Mouse (Mus musculus) testis, adult 2 months (tissue): ENCODE results near the gene Dip2a. TPM values are rescaled to one million over a fixed set of nuclear protein-coding genes. Genes with fewer than 3 reads are reported as not detected.
A peak's percentile ranks its signal among the peaks of the same experiment; 100 is the strongest.

Experiments
- H3K27ac ChIP-seq: fragments of 200-500 bp; 2 replicates; pipeline ENCODE4 v1.5.1; 2012; ENCODE audit warnings: low read depth, low read length; ENCODE audit not compliant: control insufficient read depth, insufficient read depth
- H3K27me3 ChIP-seq: fragments of 200-500 bp; 2 replicates; pipeline ENCODE4 v1.6.1; 2012; ENCODE audit warnings: mild to moderate bottlenecking, low read length, moderate library complexity; ENCODE audit not compliant: control insufficient read depth, insufficient read depth
- H3K36me3 ChIP-seq: fragments of 200-500 bp; 2 replicates; pipeline ENCODE4 v1.6.1; 2012; ENCODE audit warnings: mild to moderate bottlenecking, low read length; ENCODE audit not compliant: control insufficient read depth, insufficient read depth
- H3K4me1 ChIP-seq: fragments of 200-500 bp; 2 replicates; pipeline ENCODE4 v1.6.1; 2012; ENCODE audit warnings: low read length; ENCODE audit not compliant: control insufficient read depth, insufficient read depth
- H3K4me3 ChIP-seq: fragments of 200-500 bp; 2 replicates; pipeline ENCODE4 v1.5.1; 2012; ENCODE audit warnings: low read depth, mild to moderate bottlenecking, low read length, moderate library complexity, mixed read lengths; ENCODE audit not compliant: control insufficient read depth
- CTCF ChIP-seq: fragments of 200-500 bp; IDR thresholded peaks from 2 replicates; pipeline ENCODE4 v1.5.1; 2012; ENCODE audit warnings: low read depth, mild to moderate bottlenecking, inconsistent platforms, low read length, moderate library complexity; ENCODE audit not compliant: control insufficient read depth, insufficient read depth, insufficient replicate concordance
- POLR2A ChIP-seq: fragments of 200-500 bp; IDR thresholded peaks from 2 replicates; pipeline ENCODE4 v1.6.1; 2012; ENCODE audit warnings: low read depth, mild to moderate bottlenecking, inconsistent platforms, low read length, moderate library complexity; ENCODE audit not compliant: control insufficient read depth
- polyA plus RNA-seq: library from polyadenylated mRNA; depleted of rRNA; stranded (reverse); fragments of >200 nt; gene quantifications from 2 replicates; pipeline ENCODE4 v1.2.3, GENCODE M21; 2012

Dip2a gene
- polyA plus RNA-seq, 1 experiment: 15.2 TPM

DNA sequence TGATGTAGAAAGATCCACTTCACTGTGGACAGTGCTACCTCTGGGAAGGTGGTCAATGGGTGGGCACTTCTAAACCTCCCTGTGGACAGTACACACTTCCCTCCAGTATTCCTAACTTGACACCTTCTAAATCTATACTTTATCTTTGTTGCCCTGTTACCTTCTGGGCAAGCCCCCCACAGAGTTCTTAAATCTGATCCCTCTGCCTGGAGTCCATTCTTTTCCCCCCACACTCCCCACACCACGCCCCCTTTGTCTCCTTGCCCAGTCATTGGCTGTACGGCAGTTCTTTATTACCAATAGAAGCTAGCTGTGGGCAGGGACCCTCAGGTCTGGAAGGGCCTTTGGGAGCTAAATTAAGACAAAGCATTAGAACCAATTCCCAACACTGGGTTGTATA is 100.0 kb downstream of the Dip2a start:
- H3K4me3 ChIP-seq: no peak overlapping the region
- H3K27ac ChIP-seq: no peak overlapping the region
- H3K4me1 ChIP-seq: no peaks in the 10 kb centered on the region
- H3K27me3 ChIP-seq: no peaks in the 10 kb centered on the region
- TF ChIP-seq CTCF (no peak), POLR2A (no peak)
- no peaks in the 10 kb centered on the region for H3K36me3 ChIP-seq

DNA sequence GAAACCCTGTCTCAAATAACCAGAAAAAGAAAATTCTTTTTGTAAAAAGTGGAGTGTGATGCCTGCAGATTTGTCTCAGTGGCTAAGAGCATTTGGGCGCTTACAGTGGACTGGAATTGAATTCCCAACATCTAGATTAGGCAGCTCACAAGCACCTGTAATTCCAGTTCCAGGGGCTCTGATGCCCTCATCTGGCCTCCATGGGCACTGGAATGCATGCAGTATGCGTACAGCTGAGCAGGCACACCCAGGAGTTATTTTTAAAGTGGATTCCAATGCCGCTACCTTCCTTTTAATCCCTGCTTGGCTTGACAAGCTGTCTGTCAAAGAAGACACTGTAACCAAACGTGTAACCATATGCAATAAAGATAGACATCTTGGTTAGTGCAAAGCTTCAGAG is 105.7 kb downstream of the Dip2a start:
- TF ChIP-seq POLR2A (no peak), CTCF (no peak)
- no peaks in the 10 kb centered on the region for H3K36me3 ChIP-seq
- peaks cover 3% of the 10 kb centered on the region; the same call in 1 of the 2 replicates for H3K4me1 ChIP-seq
- H3K4me3 ChIP-seq: no peak overlapping the region
- no peaks in the 10 kb centered on the region for H3K27me3 ChIP-seq
- H3K27ac ChIP-seq: no peak overlapping the region

DNA sequence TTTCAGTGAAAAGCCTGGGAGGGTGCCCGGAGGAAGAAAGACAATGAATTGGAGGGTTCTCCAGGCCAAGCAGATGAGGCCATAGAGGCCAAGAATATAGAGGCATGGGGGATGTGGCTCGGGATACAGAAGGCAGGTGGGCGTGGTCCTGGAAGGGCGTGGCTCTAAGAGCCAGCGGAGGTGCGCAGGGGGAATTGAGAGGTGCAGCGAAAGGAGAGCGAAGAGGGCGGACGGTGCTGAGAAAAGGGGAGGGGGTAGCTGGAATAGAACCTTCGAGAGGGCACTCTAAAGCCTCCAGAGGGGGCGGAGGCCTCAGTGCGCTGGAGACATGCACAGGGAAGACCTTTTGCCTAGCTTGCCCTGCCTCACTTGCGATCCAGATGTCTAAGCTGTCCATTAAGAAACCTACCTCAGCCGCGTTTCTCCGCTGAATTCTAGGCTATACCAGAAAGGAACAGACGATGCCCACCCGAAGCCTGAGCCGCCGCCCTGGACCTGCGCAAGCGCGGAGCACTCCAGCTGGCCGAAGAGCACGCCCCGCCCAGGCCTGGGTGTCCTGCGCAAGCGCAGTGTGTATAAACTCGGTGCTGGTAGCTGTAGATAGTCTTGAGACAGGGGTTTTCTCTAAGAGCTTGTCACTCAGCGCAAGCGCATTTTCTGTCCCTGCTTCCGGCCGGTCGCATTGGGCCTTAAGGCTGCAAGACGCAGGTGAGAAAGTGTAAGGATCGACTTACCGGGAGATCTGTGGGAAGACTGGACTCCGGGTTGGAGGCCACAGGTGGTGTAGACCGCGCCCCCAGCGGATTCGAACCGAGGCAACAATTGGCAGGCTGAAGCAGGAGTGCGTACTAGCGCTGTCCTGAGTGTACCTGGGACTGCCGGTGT is 107.5 kb downstream of the Dip2a start, which contains the start of gene Prmt2:
Gene Prmt2 (minus strand): TSS at position 525 of the 885 bp plus-strand sequence.
- Histone ChIP-seq H3K4me1 (peaks cover 3% of the 10 kb centered on the region; the same call in 1 of the 2 replicates), H3K36me3 (no peaks in the 10 kb centered on the region), H3K27ac (peak within 1 kb of the TSS; percentile 62), H3K27me3 (no peaks in the 10 kb centered on the region), H3K4me3 (peak within 1 kb of the TSS; percentile 81)
- TF ChIP-seq CTCF (no peak), POLR2A (no peak; the same call in 1 of the 2 replicates)

DNA sequence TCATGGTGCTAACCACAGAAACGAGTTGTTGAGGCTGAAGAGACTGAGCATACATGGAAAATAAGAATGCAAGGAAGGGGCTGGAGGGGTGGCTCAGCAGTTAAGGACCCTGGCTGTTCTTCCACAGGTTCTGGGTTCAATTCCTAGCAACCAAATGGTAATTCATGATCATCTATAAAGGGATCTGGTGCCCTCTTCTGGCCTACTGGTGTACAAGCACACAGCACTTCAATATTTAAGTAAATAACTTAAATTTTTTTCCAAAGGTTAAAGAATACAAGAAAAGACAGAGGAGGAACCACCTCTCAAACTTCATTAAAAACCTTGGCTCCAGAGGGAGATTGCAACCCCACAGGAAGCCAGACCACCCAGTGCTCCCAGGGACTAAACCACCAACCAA is 115.5 kb downstream of the Dip2a start:
- no peak for TF ChIP-seq POLR2A
- TF ChIP-seq CTCF: no peak
- no peaks in the 10 kb centered on the region for H3K36me3 ChIP-seq
- no peaks in the 10 kb centered on the region for H3K27me3 ChIP-seq

DNA sequence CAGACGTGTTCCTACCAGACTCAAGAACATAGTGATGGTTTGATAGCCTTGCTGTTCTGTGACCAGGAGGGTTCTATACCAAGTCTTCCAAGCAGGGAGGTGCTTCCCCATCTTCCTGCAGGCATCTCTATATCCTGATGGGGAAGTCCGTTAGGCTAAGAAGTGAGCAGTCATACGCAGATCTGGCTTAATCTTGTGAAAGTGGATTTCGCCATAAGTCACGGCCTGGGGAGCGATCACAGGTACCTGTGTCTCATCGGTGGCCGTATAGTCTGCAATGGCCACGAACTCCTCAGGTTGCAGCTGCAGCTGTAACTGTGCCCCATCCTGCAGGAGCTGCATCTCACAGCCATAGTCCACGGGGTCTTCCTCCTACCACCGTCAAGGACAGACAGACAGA is 119.1 kb downstream of the Dip2a start:
- TF ChIP-seq CTCF (no peak), POLR2A (no peak)
- Histone ChIP-seq H3K27me3 (no peaks in the 10 kb centered on the region), H3K4me1 (peaks cover 2% of the 10 kb centered on the region), H3K27ac (no peak overlapping the region), H3K36me3 (no peaks in the 10 kb centered on the region), H3K4me3 (no peak overlapping the region)

More for the DNA sequence above, 115.5 kb downstream of the Dip2a start:
- H3K4me1 ChIP-seq: peaks cover 2% of the 10 kb centered on the region
- no peak overlapping the region for H3K27ac ChIP-seq
- H3K4me3 ChIP-seq: no peak overlapping the region

DNA sequence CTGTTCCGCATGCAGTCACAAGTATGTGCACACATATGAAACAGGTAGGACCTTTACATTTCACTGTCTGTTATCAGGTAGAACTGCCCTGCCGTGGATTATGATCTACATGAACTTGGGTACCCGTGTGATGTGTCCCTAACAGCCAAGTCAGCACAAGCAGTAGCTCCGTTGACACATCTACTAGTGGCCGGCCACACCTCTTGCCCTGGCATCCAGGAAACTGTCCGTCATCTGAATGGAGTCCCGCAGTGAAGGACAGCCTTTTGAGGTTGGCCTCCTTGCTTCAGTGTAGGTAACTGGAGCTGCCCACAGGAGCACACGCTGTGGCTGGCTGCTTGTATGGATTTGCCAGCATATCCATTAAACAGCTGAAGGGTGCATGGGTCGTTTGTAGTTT is 126.9 kb downstream of the Dip2a start:
- Histone ChIP-seq H3K4me1 (no peaks in the 10 kb centered on the region), H3K36me3 (no peaks in the 10 kb centered on the region), H3K4me3 (no peak overlapping the region), H3K27me3 (no peaks in the 10 kb centered on the region), H3K27ac (no peak overlapping the region)
- TF ChIP-seq POLR2A (no peak), CTCF (no peak)

DNA sequence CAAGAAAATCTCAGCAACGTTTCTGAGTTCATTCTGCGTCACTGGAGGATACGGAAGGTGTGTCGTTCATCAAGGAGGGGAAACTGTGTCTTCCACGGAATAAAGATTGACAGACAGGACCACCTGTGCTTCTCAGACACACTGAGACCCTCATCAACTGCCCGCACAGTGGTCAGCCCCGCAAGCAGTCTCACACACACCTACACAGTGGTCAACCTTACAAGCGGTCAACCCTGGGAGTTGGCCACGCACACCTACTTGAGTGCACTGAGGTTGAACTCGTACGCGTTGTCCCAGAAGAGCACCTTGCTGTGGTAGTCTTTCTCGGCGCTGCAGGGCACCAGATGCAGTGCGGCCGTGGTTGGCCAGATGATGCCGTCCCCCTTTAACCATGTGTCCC is 128.0 kb downstream of the Dip2a start:
- no peak for TF ChIP-seq POLR2A
- TF ChIP-seq CTCF: no peak
- no peak overlapping the region for H3K27ac ChIP-seq
- H3K27me3 ChIP-seq: no peaks in the 10 kb centered on the region
- H3K36me3 ChIP-seq: no peaks in the 10 kb centered on the region
- H3K4me3 ChIP-seq: no peak overlapping the region
- no peaks in the 10 kb centered on the region for H3K4me1 ChIP-seq
